Mouse (Mus musculus) spleen, adult 2 months (tissue): ENCODE results near the gene Nos2.

Experiments
- CTCF ChIP-seq: fragments of 200-500 bp; IDR thresholded peaks from 2 replicates; pipeline ENCODE4 v1.5.1; 2011; ENCODE audit warnings: mild to moderate bottlenecking, inconsistent platforms; ENCODE audit not compliant: insufficient read depth, insufficient read length, insufficient replicate concordance; ENCODE audit errors: extremely low read depth
- POLR2A ChIP-seq: fragments of 200-500 bp; IDR thresholded peaks from 2 replicates; pipeline ENCODE4 v1.6.1; 2011; ENCODE audit warnings: low read depth, low read length, inconsistent platforms

GRCm38 (mm10) chr11:78929345-78929744 lies 8.8 kb downstream of the Nos2 start:
- TF ChIP-seq CTCF = no peak
- no peak for TF ChIP-seq POLR2A
